ENCODE assay signal across 33 mouse cellular contexts in genomic region chr7:137033177-137033576, GRCm38 (mm10).
"Had no signal": no experiment of that assay in that cellular context is flagged by ENCODE, and none has a peak within 500 bp of the region (broad histone marks: within the 10 kb centered on the region; RNA-seq: fewer than 3 reads in every experiment).

No protein-coding gene starts in this region.

- H3K4me2 ChIP-seq: heart, embryonic 11.5 days; heart, embryonic 13.5 days; heart, embryonic 15.5 days; hindbrain, embryonic 12.5 days; hindbrain, embryonic 13.5 days; hindbrain, embryonic 14.5 days; hindbrain, embryonic 15.5 days; intestine, embryonic 15.5 days; kidney, embryonic 15.5 days had no signal

- DNase-seq: heart, postnatal 10 days; heart, postnatal 36 days; heart, postnatal 4 days; kidney, adult 11 months; kidney, adult 18-20 months; kidney, adult 2 months; kidney, adult 8-10 months; kidney, adult 9 months; kidney, postnatal 10 days; kidney, postnatal 14 days; kidney, postnatal 25 days; kidney, postnatal 36 days; kidney, postnatal 4 days; layer of hippocampus, adult 9-11 months; layer of hippocampus, postnatal 36 days had no signal

- ATAC-seq: hindbrain, embryonic 16.5 days; hindbrain, postnatal 0 days; inflammation-experienced regulatory T-cells, adult 6 months; intestine, embryonic 15.5 days; intestine, embryonic 16.5 days; intestine, postnatal 0 days had no signal

- H3K27ac ChIP-seq: heart, embryonic 13.5 days; heart, embryonic 15.5 days; hindbrain, embryonic 10.5 days; hindbrain, embryonic 12.5 days; hindbrain, embryonic 13.5 days; hindbrain, embryonic 14.5 days; hindbrain, embryonic 15.5 days; hindbrain, postnatal 0 days; intestine, embryonic 15.5 days; kidney, embryonic 15.5 days; kidney, postnatal 0 days; layer of hippocampus, adult 2 months; left cerebral cortex, adult 2 months had no signal

- H3K27me3 ChIP-seq: heart, embryonic 13.5 days; heart, embryonic 15.5 days; hindbrain, embryonic 12.5 days; hindbrain, embryonic 15.5 days; intestine, embryonic 15.5 days; kidney, embryonic 15.5 days had no signal

- H3K9me3 ChIP-seq: hindbrain, embryonic 13.5 days; hindbrain, embryonic 15.5 days; intestine, embryonic 15.5 days; kidney, embryonic 15.5 days had no signal

- H3K9ac ChIP-seq: heart, embryonic 13.5 days; heart, embryonic 15.5 days; hindbrain, embryonic 12.5 days; hindbrain, embryonic 13.5 days; hindbrain, embryonic 14.5 days; hindbrain, embryonic 15.5 days; intestine, embryonic 15.5 days; kidney, embryonic 15.5 days had no signal

- H3K36me3 ChIP-seq: heart, embryonic 13.5 days; heart, embryonic 15.5 days; hindbrain, embryonic 10.5 days; hindbrain, embryonic 12.5 days; hindbrain, embryonic 13.5 days; hindbrain, embryonic 15.5 days; intestine, embryonic 15.5 days; kidney, embryonic 15.5 days had no signal

- H3K4me3 ChIP-seq: heart, embryonic 13.5 days; heart, embryonic 15.5 days; hindbrain, embryonic 10.5 days; hindbrain, embryonic 12.5 days; hindbrain, embryonic 13.5 days; hindbrain, embryonic 15.5 days; intestine, embryonic 15.5 days; kidney, embryonic 15.5 days; layer of hippocampus, adult 2 months; left cerebral cortex, adult 2 months had no signal

- H3K4me1 ChIP-seq: heart, embryonic 13.5 days; heart, embryonic 15.5 days; kidney, embryonic 15.5 days had no signal
